Mouse (Mus musculus) stomach, postnatal 0 days (tissue): Measurements from ENCODE around the gene Eci3.

Source experiments
- CTCF ChIP-seq: IDR thresholded peaks from 2 replicates; pipeline ENCODE4 v1.5.1; 2016; ENCODE audit warnings: antibody characterized with exemption, low read depth, mild to moderate bottlenecking, moderate library complexity
- EP300 ChIP-seq: optimal IDR thresholded peaks from 2 replicates; pipeline ENCODE3; 2016; ENCODE audit warnings: antibody characterized with exemption

DNA sequence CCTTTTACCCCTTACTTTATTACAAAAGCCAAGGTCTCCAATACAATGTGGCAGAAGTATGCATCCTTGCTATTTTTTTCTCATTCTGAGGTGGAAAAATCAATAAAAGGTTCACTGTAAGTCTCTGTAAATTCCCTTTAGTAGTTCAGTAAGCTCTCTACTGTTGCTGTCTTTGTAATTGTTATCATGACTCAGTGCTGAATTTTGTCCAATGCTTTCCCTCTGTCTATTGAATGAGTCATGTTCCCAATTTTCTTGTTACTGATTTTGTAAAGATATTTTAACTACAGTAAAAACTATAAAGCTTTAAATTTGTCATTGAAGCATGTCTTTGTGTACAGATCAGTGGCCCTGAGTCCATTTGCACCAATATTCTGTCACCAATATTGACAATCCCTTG lies 21.2 kb downstream of the Eci3 start:
- TF ChIP-seq CTCF (no peak), EP300 (no peak)
